Mouse (Mus musculus) heart, postnatal 0 days (tissue): ENCODE measurements around the gene Tub.

Experiments
- CTCF ChIP-seq: IDR thresholded peaks from 2 replicates; pipeline ENCODE4 v1.5.1; 2016; ENCODE audit warnings: antibody characterized with exemption, control low read depth, low read depth
- EP300 ChIP-seq: IDR thresholded peaks from 2 replicates; pipeline ENCODE4 v1.6.1; 2016; ENCODE audit warnings: antibody characterized with exemption, low read depth

- TF ChIP-seq CTCF (no peak), EP300 (no peak)
Observed at GRCm38 (mm10) chr7:109045876-109046275, 95.7 kb downstream of the Tub start.
